Mouse (Mus musculus) CH12.LX (cell line): ENCODE measurements around the gene Trim10. TPM values are rescaled to one million over a fixed set of nuclear protein-coding genes. Genes with fewer than 3 reads are reported as not detected.

Experiments
- DNase-seq: peaks from one replicate; pipeline ENCODE4 v3.0.0-alpha.2; 2013; ENCODE audit errors: extremely low read depth
- H3K27ac ChIP-seq: 2 replicates; pipeline ENCODE4 v1.5.1; 2012; ENCODE audit warnings: low read depth, mild to moderate bottlenecking, control low read depth, moderate library complexity; ENCODE audit not compliant: insufficient read depth
- H3K27me3 ChIP-seq: replicated peaks from 2 replicates; pipeline ENCODE3; 2012; ENCODE audit warnings: inconsistent platforms
- H3K36me3 ChIP-seq, 2 experiments: replicated peaks in 1 of 2; 2 replicates each; pipeline versions ENCODE3 to v1.6.1; 2012; ENCODE audit warnings: inconsistent platforms in 1 of 2, low read length in 1 of 2, mild to moderate bottlenecking in 1 of 2, mixed read lengths in 1 of 2, moderate library complexity in 1 of 2; ENCODE audit not compliant: control insufficient read depth in 1 of 2, insufficient read depth in 1 of 2
- H3K4me1 ChIP-seq, 2 experiments: 2 replicates each; pipeline ENCODE4 v1.6.1; 2012; ENCODE audit warnings: inconsistent platforms in 1 of 2, moderate library complexity in 1 of 2; ENCODE audit not compliant: insufficient read depth in 2 of 2, control insufficient read depth in 1 of 2
- H3K4me2 ChIP-seq: 2 replicates; pipeline ENCODE4 v1.6.1; 2012; ENCODE audit warnings: low read depth, mild to moderate bottlenecking, control low read depth; ENCODE audit not compliant: poor library complexity, insufficient read depth, severe bottlenecking
- H3K4me3 ChIP-seq, 3 experiments: fragments of 150-350 bp in 1 of 3; sonication (generic) in 1 of 3; replicated peaks in 1 of 3; 2 replicates each; pipeline versions ENCODE3 to v1.5.1; 2011 to 2012; ENCODE audit warnings: low read depth in 2 of 3, low read length in 2 of 3, mild to moderate bottlenecking in 2 of 3, moderate library complexity in 2 of 3, control low read depth in 1 of 3, improper control_type of control experiment in 1 of 3, inconsistent platforms in 1 of 3, mixed read lengths in 1 of 3; ENCODE audit not compliant: poor library complexity in 1 of 3
- H3K79me2 ChIP-seq: replicated peaks from 2 replicates; pipeline ENCODE4 v1.6.1; 2012; ENCODE audit warnings: mild to moderate bottlenecking, moderate library complexity; ENCODE audit not compliant: control insufficient read depth, poor library complexity, insufficient read depth, severe bottlenecking; ENCODE audit errors: extremely low read depth
- H3K9ac ChIP-seq: 2 replicates; pipeline ENCODE4 v1.6.1; 2012; ENCODE audit warnings: low read depth, mild to moderate bottlenecking, control low read depth, moderate library complexity; ENCODE audit not compliant: insufficient read depth
- H3K9me3 ChIP-seq: replicated peaks from 2 replicates; pipeline ENCODE3; 2012; ENCODE audit warnings: low read length, inconsistent platforms, mixed read lengths
- CTCF ChIP-seq, 2 experiments: IDR thresholded peaks in 1 of 2; conservative IDR thresholded peaks in 1 of 2; 2 replicates each; pipeline ENCODE4 v1.5.1; 2011 to 2012; ENCODE audit warnings: low read depth in 2 of 2, low read length in 2 of 2, improper control_type of control experiment in 1 of 2, inconsistent platforms in 1 of 2, mild to moderate bottlenecking in 1 of 2, moderate library complexity in 1 of 2
- ETS1 ChIP-seq: conservative IDR thresholded peaks from 2 replicates; pipeline ENCODE4 v1.6.1; 2012; ENCODE audit warnings: low read depth, mild to moderate bottlenecking, inconsistent platforms, low read length, improper control_type of control experiment, moderate library complexity
- GABPA ChIP-seq: IDR thresholded peaks from 2 replicates; pipeline ENCODE4 v1.6.1; 2012; ENCODE audit warnings: low read depth, low read length, improper control_type of control experiment, inconsistent platforms; ENCODE audit not compliant: insufficient replicate concordance
- HCFC1 ChIP-seq: IDR thresholded peaks from 2 replicates; pipeline ENCODE4 v1.6.1; 2012; ENCODE audit warnings: low read depth, mild to moderate bottlenecking, inconsistent platforms, low read length, improper control_type of control experiment
- JUN ChIP-seq: IDR thresholded peaks from 2 replicates; pipeline ENCODE4 v1.6.1; 2011; ENCODE audit warnings: low read depth, mild to moderate bottlenecking, low read length, improper control_type of control experiment, moderate library complexity; ENCODE audit not compliant: insufficient read depth
- JUND ChIP-seq: conservative IDR thresholded peaks from 2 replicates; pipeline ENCODE4 v1.6.1; 2011; ENCODE audit warnings: low read depth, low read length, improper control_type of control experiment
- MAFK ChIP-seq: IDR thresholded peaks from 2 replicates; pipeline ENCODE4 v1.6.1; 2011; ENCODE audit warnings: low read length, improper control_type of control experiment; ENCODE audit not compliant: insufficient replicate concordance
- MAX ChIP-seq: IDR thresholded peaks from 2 replicates; pipeline ENCODE4 v1.6.1; 2011; ENCODE audit warnings: low read length, improper control_type of control experiment
- MAZ ChIP-seq: IDR thresholded peaks from 2 replicates; pipeline ENCODE4 v1.6.1; 2012; ENCODE audit warnings: low read depth, mild to moderate bottlenecking, inconsistent platforms, low read length, improper control_type of control experiment, moderate library complexity
- MYC ChIP-seq: IDR thresholded peaks from 2 replicates; pipeline ENCODE4 v1.6.1; 2011; ENCODE audit warnings: low read depth, mild to moderate bottlenecking, improper control_type of control experiment, low read length
- NRF1 ChIP-seq: IDR thresholded peaks from 2 replicates; pipeline ENCODE4 v1.6.1; 2014; ENCODE audit warnings: low read depth, mild to moderate bottlenecking, inconsistent platforms, low read length, improper control_type of control experiment, moderate library complexity
- POLR2A ChIP-seq: IDR thresholded peaks from 2 replicates; pipeline ENCODE4 v1.6.1; 2011; ENCODE audit warnings: low read depth, mild to moderate bottlenecking, improper control_type of control experiment, low read length
- POLR2AphosphoS2 ChIP-seq: IDR thresholded peaks from 2 replicates; pipeline ENCODE4 v1.6.1; 2011; ENCODE audit warnings: low read depth, low read length, improper control_type of control experiment
- RAD21 ChIP-seq: IDR thresholded peaks from 2 replicates; pipeline ENCODE4 v1.6.1; 2011; ENCODE audit warnings: low read depth, mild to moderate bottlenecking, low read length, improper control_type of control experiment, moderate library complexity
- SIN3A ChIP-seq: IDR thresholded peaks from 2 replicates; pipeline ENCODE4 v1.6.1; 2012; ENCODE audit warnings: low read length, improper control_type of control experiment, inconsistent platforms
- SMC3 ChIP-seq: IDR thresholded peaks from 2 replicates; pipeline ENCODE4 v1.6.1; 2011; ENCODE audit warnings: low read depth, low read length, improper control_type of control experiment
- UBTF ChIP-seq: IDR thresholded peaks from 2 replicates; pipeline ENCODE4 v1.6.1; 2012; ENCODE audit warnings: low read depth, mild to moderate bottlenecking, inconsistent platforms, low read length, improper control_type of control experiment, moderate library complexity
- USF1 ChIP-seq: IDR thresholded peaks from 2 replicates; pipeline ENCODE4 v1.6.1; 2014; ENCODE audit warnings: low read depth, mild to moderate bottlenecking, inconsistent platforms, low read length, improper control_type of control experiment
- ZC3H11A ChIP-seq: IDR thresholded peaks from 2 replicates; pipeline ENCODE4 v1.6.1; 2012; ENCODE audit warnings: low read depth, mild to moderate bottlenecking, inconsistent platforms, low read length, improper control_type of control experiment
- ZKSCAN1 ChIP-seq: IDR thresholded peaks from 2 replicates; pipeline ENCODE4 v1.6.1; 2012; ENCODE audit warnings: low read depth, inconsistent platforms, low read length, improper control_type of control experiment, borderline replicate concordance
- ZMIZ1 ChIP-seq: IDR thresholded peaks from 2 replicates; pipeline ENCODE4 v1.6.1; 2012; ENCODE audit warnings: low read depth, mild to moderate bottlenecking, inconsistent platforms, low read length, improper control_type of control experiment
- ZNF384 ChIP-seq: IDR thresholded peaks from 2 replicates; pipeline ENCODE4 v1.6.1; 2012; ENCODE audit warnings: low read depth, low read length, improper control_type of control experiment, inconsistent platforms
- dilution Hi-C: fragments of 300-500 bp; cut with MboI; formaldehyde crosslinking; loops from 2 replicates; pipeline ENCODE4 v1.14.3; 2020; ENCODE audit warnings: low sequenced_read_pairs; ENCODE audit not compliant: extremely low pct_unique_long_range_greater_than_20kb, extremely low pct_ligation_motif_present
- in situ Hi-C: fragments of 300-500 bp; cut with MboI; formaldehyde crosslinking; loops from 3 replicates; pipeline ENCODE4 v1.14.3; 2019; ENCODE audit warnings: low sequenced_read_pairs, low pct_ligation_motif_present, low pct_unique_long_range_greater_than_20kb, mixed read lengths
- polyA plus RNA-seq: library from polyadenylated mRNA; unstranded; fragments of >175 nt; gene quantifications from 2 replicates; pipeline ENCODE4 v1.2.1, GENCODE M21; 2012; ENCODE audit warnings: low read depth; ENCODE audit not compliant: insufficient read length
- total RNA-seq, 2 experiments: library from RNA; depleted of rRNA; stranded (reverse); fragments of 300-350 nt in 1 of 2; fragments of >200 nt in 1 of 2; gene quantifications; 2 replicates each; pipeline ENCODE4 v1.2.3; 2012 to 2014

Gene Trim10
- total and polyA plus RNA-seq, 3 experiments = not detected

- Histone ChIP-seq H3K4me3 (no peak overlapping the region), H3K27me3 (no peaks in the 10 kb centered on the region), H3K79me2 (no peaks in the 10 kb centered on the region), H3K36me3 (no peaks in the 10 kb centered on the region), H3K9ac (no peak overlapping the region), H3K9me3 (no peaks in the 10 kb centered on the region), H3K4me2 (no peak overlapping the region), H3K27ac (no peak overlapping the region)
- dilution Hi-C loops (no loop called here), in situ Hi-C loops (loop anchor here (10.0 kb wide), 1 partner anchor 168 kb away; no protein-coding TSS in a partner anchor)
- DNase-seq = peak; percentile 24
- TF ChIP-seq SMC3 (peak; percentile 34), ZMIZ1 (no peak), RAD21 (peak; percentile 0), CTCF (conservative IDR thresholded peaks at IDR 0.05 in 1 of 2, IDR thresholded peaks at IDR 0.05 in 1 of 2; ENCODE audit: low read depth in 2 of 2, low read length in 2 of 2) (peak; percentile 39 to 58; a peak in 3 of 4 replicates)
- TF ChIP-seq, all 38 proteins: peak for 3
- no peaks in the 10 kb centered on the region for H3K4me1 ChIP-seq
Measured at GRCm38 (mm10) chr17:36896583-36896982, 27.2 kb downstream of the Trim10 start.

- H3K27me3 ChIP-seq = no peaks in the 10 kb centered on the region
- H3K4me2 ChIP-seq = no peak overlapping the region
- no peak overlapping the region for H3K9ac ChIP-seq
- H3K4me1 ChIP-seq = no peaks in the 10 kb centered on the region
- no peak overlapping the region for H3K27ac ChIP-seq
- TF ChIP-seq POLR2A (no peak), POLR2AphosphoS2 (no peak), NRF1 (no peak), RAD21 (no peak), HCFC1 (no peak), USF1 (no peak), ZC3H11A (no peak), JUND (no peak), MYC (no peak)
- in situ Hi-C loops (loop anchor here (10.0 kb wide), 1 partner anchor 168 kb away; no protein-coding TSS in a partner anchor), dilution Hi-C loops (no loop called here)
- no peaks in the 10 kb centered on the region for H3K36me3 ChIP-seq
- H3K4me3 ChIP-seq = no peak overlapping the region
- no peak for DNase-seq
- no peaks in the 10 kb centered on the region for H3K9me3 ChIP-seq
- no peaks in the 10 kb centered on the region for H3K79me2 ChIP-seq
Measured at GRCm38 (mm10) chr17:36897065-36897464, 27.7 kb downstream of the Trim10 start.

- DNase-seq = no peak
- Histone ChIP-seq H3K27ac (no peak within 1 kb of the TSS), H3K79me2 (no peaks in the 10 kb centered on the region), H3K36me3 (no peaks in the 10 kb centered on the region), H3K4me1 (no peaks in the 10 kb centered on the region), H3K27me3 (no peaks in the 10 kb centered on the region), H3K4me2 (no peak within 1 kb of the TSS), H3K9ac (no peak within 1 kb of the TSS), H3K4me3 (no peak within 1 kb of the TSS), H3K9me3 (no peaks in the 10 kb centered on the region)
- in situ Hi-C loops (loop anchor here (10.0 kb wide), 1 partner anchor 167 kb away; no protein-coding TSS in a partner anchor), dilution Hi-C loops (no loop called here)
- no peak for TF ChIP-seq POLR2A
- TF ChIP-seq SIN3A = no peak
- no peak for TF ChIP-seq RAD21
- TF ChIP-seq UBTF = no peak
- no peak for TF ChIP-seq ZNF384
- TF ChIP-seq NRF1 = no peak
- TF ChIP-seq ETS1 = no peak
- no peak for TF ChIP-seq MAFK
- TF ChIP-seq JUN = no peak
- no peak for TF ChIP-seq MAX
- TF ChIP-seq POLR2AphosphoS2 = no peak
- no peak for TF ChIP-seq USF1
- no peak for TF ChIP-seq MAZ
- no peak for TF ChIP-seq GABPA
- no peak for TF ChIP-seq ZKSCAN1
Measured at GRCm38 (mm10) chr17:36897552-36898205, 28.3 kb downstream of the Trim10 start, which contains the start of gene Trim31. TSS of gene Trim31 (plus strand) at chr17:36898118.
